Mouse (Mus musculus) kidney, postnatal 0 days (tissue): ENCODE data around the gene H2al1k. TPM values are rescaled to one million over a fixed set of nuclear protein-coding genes. Genes with fewer than 3 reads are reported as not detected.
"Not testable (repeated sequence)": the region's sequence is repeated elsewhere in the genome, so short reads cannot be mapped to it uniquely, and the experiment has no call there.

Source experiments
- ATAC-seq: fragments of 200-750 bp; cut with Nextera tagmentation; replicated peaks from 2 replicates; pipeline ENCODE4 v1.8.0; 2017; ENCODE audit warnings: low read depth, moderate number of reproducible peaks, moderate TSS enrichment, moderate library complexity; ENCODE audit not compliant: low FRiP score
- DNase-seq: peaks from one replicate; pipeline ENCODE4 v3.0.0-alpha.2; 2016; ENCODE audit warnings: low spot score
- H3K27ac ChIP-seq: fragments of 300-500 bp; sonication (generic); 2 replicates; pipeline ENCODE4 v1.5.1; 2014; ENCODE audit warnings: mild to moderate bottlenecking
- H3K27me3 ChIP-seq: fragments of 300-500 bp; sonication (generic); 2 replicates; pipeline ENCODE4 v1.6.1; 2014; ENCODE audit warnings: low read length, mixed read lengths; ENCODE audit not compliant: insufficient read depth
- H3K36me3 ChIP-seq: fragments of 300-500 bp; sonication (generic); 2 replicates; pipeline ENCODE4 v1.6.1; 2014; ENCODE audit warnings: low read length, mixed read lengths; ENCODE audit not compliant: insufficient read depth
- H3K4me1 ChIP-seq: fragments of 300-500 bp; sonication (generic); replicated peaks from 2 replicates; pipeline ENCODE4 v1.6.1; 2014; ENCODE audit warnings: antibody characterized with exemption, low read length, mixed read lengths; ENCODE audit not compliant: insufficient read depth
- H3K4me2 ChIP-seq: fragments of 300-500 bp; sonication (generic); 2 replicates; pipeline ENCODE4 v1.6.1; 2014; ENCODE audit warnings: mild to moderate bottlenecking, low read length, moderate library complexity, mixed read lengths
- H3K4me3 ChIP-seq: fragments of 300-500 bp; sonication (generic); replicated peaks from 2 replicates; pipeline ENCODE4 v1.5.1; 2014; ENCODE audit warnings: low read depth, low read length
- H3K9ac ChIP-seq: fragments of 300-500 bp; sonication (generic); 2 replicates; pipeline ENCODE4 v1.6.1; 2014; ENCODE audit warnings: low read depth, low read length
- H3K9me3 ChIP-seq: fragments of 300-500 bp; sonication (generic); replicated peaks from 2 replicates; pipeline ENCODE4 v1.6.1; 2016; ENCODE audit warnings: low read length, inconsistent platforms, mixed read lengths
- CTCF ChIP-seq: IDR thresholded peaks from 2 replicates; pipeline ENCODE4 v1.5.1; 2016; ENCODE audit warnings: antibody characterized with exemption, low read depth, mild to moderate bottlenecking, moderate library complexity
- WGBS: fragments of 180-500 bp; shearing (Covaris S2); extraction: QIAGEN DNeasy Blood & Tissue Kit; methylation state at CpG from one replicate; pipeline ENCODE4 v1.1.7; 2014; 5-methylcytosine and 5-hydroxymethylcytosine counted together
- polyA plus RNA-seq: library from polyadenylated mRNA; unstranded; fragments of >200 nt; fragmentation: Nextera tagmentation; extraction: Ambion mirVana; gene quantifications from 2 replicates; pipeline ENCODE4 v1.2.1, GENCODE M21; 2015

H2al1k gene
- polyA plus RNA-seq, 1 experiment from 2014 or later = not detected

- not testable (repeated sequence) for DNase-seq, H3K9me3 ChIP-seq, H3K4me2 ChIP-seq, ATAC-seq, H3K27ac ChIP-seq, H3K36me3 ChIP-seq, H3K4me1 ChIP-seq, H3K4me3 ChIP-seq, H3K27me3 ChIP-seq, H3K9ac ChIP-seq
- 48% methylated on average over 2 of the region's 2 CpGs for WGBS
- TF ChIP-seq CTCF = peak; percentile 50; the same call in 1 of the 2 replicates
Measured at GRCm38 (mm10) chrX:9374012-9374411, 23.6 kb downstream of the H2al1k start.

GRCm38 (mm10) chrX:9375927-9376326 lies 25.5 kb downstream of the H2al1k start:
- H3K36me3 ChIP-seq, H3K9ac ChIP-seq, ATAC-seq, H3K4me1 ChIP-seq, DNase-seq, H3K4me3 ChIP-seq, H3K4me2 ChIP-seq, H3K27ac ChIP-seq, H3K27me3 ChIP-seq, H3K9me3 ChIP-seq: not testable (repeated sequence)

Other genes starting within 250 kb of the H2al1k start
- gene 4930402K13Rik, start 246.1 kb upstream of the H2al1k start, polyA plus RNA-seq = not detected in 2 replicates
- 0.71 and 0.82 TPM in 2 replicates for gene Lancl3, start 150.7 kb upstream of the H2al1k start, polyA plus RNA-seq
- not detected in 2 replicates for gene Gm14862, start 93.7 kb upstream of the H2al1k start, polyA plus RNA-seq
- gene Xk, start 77.9 kb upstream of the H2al1k start, polyA plus RNA-seq = 0.47 and 0.61 TPM in 2 replicates
- not detected in 2 replicates for gene H2al1m, start 66.9 kb upstream of the H2al1k start, polyA plus RNA-seq
- 1.9 and 2.1 TPM in 2 replicates for gene Cybb, start 137.1 kb downstream of the H2al1k start, polyA plus RNA-seq
- not detected in 2 replicates for gene H2al1o, start 221.8 kb downstream of the H2al1k start, polyA plus RNA-seq